Mouse (Mus musculus): Measurements from ENCODE around the gene Slc6a16. TPM values are rescaled to one million over a fixed set of nuclear protein-coding genes. Genes with fewer than 3 reads are reported as not detected.
A peak's percentile ranks its signal among the peaks of the same experiment; 100 is the strongest.

Gene Slc6a16
- polyA plus RNA-seq, 1 experiment from 2014 or later: 0.18 TPM

GRCm38 (mm10) chr7:45312023-45312422, 71.1 kb downstream of the Slc6a16 start:
- no peak for ATAC-seq (ENCODE audit: low FRiP score, low TSS enrichment)
- H3K4me3 ChIP-seq (ENCODE audit: low read length): no peak overlapping the region
- H3K9ac ChIP-seq (ENCODE audit: low read depth, low read length): peak overlapping the region; percentile 2; the same call in 1 of the 2 replicates
- 20% methylated on average over 8 of the region's 8 CpGs for WGBS
- no peaks in the 10 kb centered on the region for H3K9me3 ChIP-seq (ENCODE audit: control insufficient read depth, low read length)
- H3K27me3 ChIP-seq (ENCODE audit: control insufficient read depth, insufficient read depth, low read length): no peaks in the 10 kb centered on the region
- H3K4me1 ChIP-seq (ENCODE audit: control insufficient read depth, insufficient read depth, low read length): peaks cover 23% of the 10 kb centered on the region
- peaks cover 3% of the 10 kb centered on the region; the same call in 1 of the 2 replicates for H3K36me3 ChIP-seq (ENCODE audit: control insufficient read depth, insufficient read depth, low read length)
- no peak overlapping the region for H3K4me2 ChIP-seq (replicated peaks; ENCODE audit: low read depth, low read length)
- H3K27ac ChIP-seq (ENCODE audit: low read depth, low read length): no peak overlapping the region

GRCm38 (mm10) chr7:45312686-45313453, 72.0 kb downstream of the Slc6a16 start:
- H3K27me3 ChIP-seq (ENCODE audit: control insufficient read depth, insufficient read depth, low read length): no peaks in the 10 kb centered on the region
- no peaks in the 10 kb centered on the region for H3K9me3 ChIP-seq (ENCODE audit: control insufficient read depth, low read length)
- H3K27ac ChIP-seq (ENCODE audit: low read depth, low read length): peak overlapping the region; percentile 77
- 9% methylated on average over 10 of the region's 10 CpGs for WGBS
- peaks cover 3% of the 10 kb centered on the region; the same call in 1 of the 2 replicates for H3K36me3 ChIP-seq (ENCODE audit: control insufficient read depth, insufficient read depth, low read length)
- H3K4me3 ChIP-seq (ENCODE audit: low read length): no peak overlapping the region
- H3K9ac ChIP-seq (ENCODE audit: low read depth, low read length): no peak overlapping the region
- peak; percentile 67; the same call in 1 of the 2 replicates for ATAC-seq (ENCODE audit: low FRiP score, low TSS enrichment)
- H3K4me2 ChIP-seq (replicated peaks; ENCODE audit: low read depth, low read length): peak overlapping the region; percentile 26
- peaks cover 23% of the 10 kb centered on the region for H3K4me1 ChIP-seq (ENCODE audit: control insufficient read depth, insufficient read depth, low read length)

- Histone ChIP-seq H3K4me3 (ENCODE audit: low read length) (no peak overlapping the region), H3K27ac (ENCODE audit: low read depth, low read length) (peak overlapping the region; percentile 77), H3K9me3 (ENCODE audit: control insufficient read depth, low read length) (no peaks in the 10 kb centered on the region), H3K27me3 (ENCODE audit: control insufficient read depth, insufficient read depth, low read length) (no peaks in the 10 kb centered on the region), H3K4me1 (ENCODE audit: control insufficient read depth, insufficient read depth, low read length) (peaks cover 23% of the 10 kb centered on the region), H3K9ac (ENCODE audit: low read depth, low read length) (no peak overlapping the region), H3K4me2 (replicated peaks; ENCODE audit: low read depth, low read length) (peak overlapping the region; percentile 26), H3K36me3 (ENCODE audit: control insufficient read depth, insufficient read depth, low read length) (peaks cover 3% of the 10 kb centered on the region; the same call in 1 of the 2 replicates)
- WGBS: 10% methylated on average over 9 of the region's 9 CpGs
- no peak; the same call in 1 of the 2 replicates for ATAC-seq (ENCODE audit: low FRiP score, low TSS enrichment)
Measured at GRCm38 (mm10) chr7:45313495-45313894, 72.6 kb downstream of the Slc6a16 start.

- Histone ChIP-seq H3K9me3 (ENCODE audit: control insufficient read depth, low read length) (no peaks in the 10 kb centered on the region), H3K4me1 (ENCODE audit: control insufficient read depth, insufficient read depth, low read length) (peaks cover 23% of the 10 kb centered on the region), H3K4me3 (ENCODE audit: low read length) (no peak overlapping the region), H3K9ac (ENCODE audit: low read depth, low read length) (no peak overlapping the region), H3K27ac (ENCODE audit: low read depth, low read length) (no peak overlapping the region), H3K4me2 (replicated peaks; ENCODE audit: low read depth, low read length) (no peak overlapping the region), H3K36me3 (ENCODE audit: control insufficient read depth, insufficient read depth, low read length) (no peaks in the 10 kb centered on the region; the same call in 1 of the 2 replicates), H3K27me3 (ENCODE audit: control insufficient read depth, insufficient read depth, low read length) (no peaks in the 10 kb centered on the region)
- 58% methylated on average over 10 of the region's 10 CpGs for WGBS
- ATAC-seq (ENCODE audit: low FRiP score, low TSS enrichment): peak; percentile 12; the same call in 1 of the 2 replicates
Measured at GRCm38 (mm10) chr7:45315182-45315701, 74.4 kb downstream of the Slc6a16 start.

GRCm38 (mm10) chr7:45316536-45316935, 75.7 kb downstream of the Slc6a16 start:
- H3K36me3 ChIP-seq (ENCODE audit: control insufficient read depth, insufficient read depth, low read length): no peaks in the 10 kb centered on the region; the same call in 1 of the 2 replicates
- no peaks in the 10 kb centered on the region for H3K9me3 ChIP-seq (ENCODE audit: control insufficient read depth, low read length)
- no peak overlapping the region for H3K4me3 ChIP-seq (ENCODE audit: low read length)
- H3K9ac ChIP-seq (ENCODE audit: low read depth, low read length): no peak overlapping the region
- H3K27me3 ChIP-seq (ENCODE audit: control insufficient read depth, insufficient read depth, low read length): no peaks in the 10 kb centered on the region
- ATAC-seq (ENCODE audit: low FRiP score, low TSS enrichment): no peak
- H3K4me2 ChIP-seq (replicated peaks; ENCODE audit: low read depth, low read length): no peak overlapping the region
- 91% methylated on average over 14 of the region's 14 CpGs for WGBS
- H3K4me1 ChIP-seq (ENCODE audit: control insufficient read depth, insufficient read depth, low read length): peaks cover 22% of the 10 kb centered on the region
- no peak overlapping the region for H3K27ac ChIP-seq (ENCODE audit: low read depth, low read length)

GRCm38 (mm10) chr7:45322245-45322644, 81.4 kb downstream of the Slc6a16 start:
- H3K9me3 ChIP-seq (ENCODE audit: control insufficient read depth, low read length): no peaks in the 10 kb centered on the region
- no peaks in the 10 kb centered on the region for H3K4me1 ChIP-seq (ENCODE audit: control insufficient read depth, insufficient read depth, low read length)
- 0 out of 2 replicates have a peak, but pooled peaks cover 4% of the 10 kb centered on the region for H3K36me3 ChIP-seq (ENCODE audit: control insufficient read depth, insufficient read depth, low read length)
- H3K4me2 ChIP-seq (replicated peaks; ENCODE audit: low read depth, low read length): no peak overlapping the region
- no peak overlapping the region for H3K9ac ChIP-seq (ENCODE audit: low read depth, low read length)
- WGBS: 84% methylated on average over 4 of the region's 4 CpGs
- no peak overlapping the region for H3K4me3 ChIP-seq (ENCODE audit: low read length)
- H3K27ac ChIP-seq (ENCODE audit: low read depth, low read length): no peak overlapping the region
- ATAC-seq (ENCODE audit: low FRiP score, low TSS enrichment): no peak
- H3K27me3 ChIP-seq (ENCODE audit: control insufficient read depth, insufficient read depth, low read length): no peaks in the 10 kb centered on the region

Other genes starting within 250 kb of the Slc6a16 start
- 66.2 and 81.6 TPM in 2 replicates for gene Irf3, start 243.4 kb upstream of the Slc6a16 start, polyA plus RNA-seq (2014; fragmentation: Nextera tagmentation; extraction: Ambion mirVana)
- 54.9 and 71.1 TPM in 2 replicates for gene Bcl2l12, start 242.4 kb upstream of the Slc6a16 start, polyA plus RNA-seq (2014; fragmentation: Nextera tagmentation; extraction: Ambion mirVana)
- gene Scaf1, start 224.7 kb upstream of the Slc6a16 start, polyA plus RNA-seq (2014; fragmentation: Nextera tagmentation; extraction: Ambion mirVana): 46.5 and 54.0 TPM in 2 replicates
- 31.8 and 35.2 TPM in 2 replicates for gene Rras, start 223.1 kb upstream of the Slc6a16 start, polyA plus RNA-seq (2014; fragmentation: Nextera tagmentation; extraction: Ambion mirVana)
- gene Prr12, start 188.2 kb upstream of the Slc6a16 start, polyA plus RNA-seq (2014; fragmentation: Nextera tagmentation; extraction: Ambion mirVana): 16.3 and 18.9 TPM in 2 replicates
- gene Nosip, start 178.7 kb upstream of the Slc6a16 start, polyA plus RNA-seq (2014; fragmentation: Nextera tagmentation; extraction: Ambion mirVana): 65.3 and 75.0 TPM in 2 replicates
- gene Prrg2, start 178.4 kb upstream of the Slc6a16 start, polyA plus RNA-seq (2014; fragmentation: Nextera tagmentation; extraction: Ambion mirVana): 27.0 and 27.3 TPM in 2 replicates
- 301 and 308 TPM in 2 replicates for gene Rcn3, start 148.9 kb upstream of the Slc6a16 start, polyA plus RNA-seq (2014; fragmentation: Nextera tagmentation; extraction: Ambion mirVana)
- gene Fcgrt, start 137.2 kb upstream of the Slc6a16 start, polyA plus RNA-seq (2014; fragmentation: Nextera tagmentation; extraction: Ambion mirVana): 48.9 and 67.4 TPM in 2 replicates
- gene Rps11, start 116.6 kb upstream of the Slc6a16 start, polyA plus RNA-seq (2014; fragmentation: Nextera tagmentation; extraction: Ambion mirVana): 1,882 and 1,923 TPM in 2 replicates
- 1,416 and 1,603 TPM in 2 replicates for gene Rpl13a, start 112.3 kb upstream of the Slc6a16 start, polyA plus RNA-seq (2014; fragmentation: Nextera tagmentation; extraction: Ambion mirVana)
- 0.19 and 0.47 TPM in 2 replicates for gene Gm45713, start 104.9 kb upstream of the Slc6a16 start, polyA plus RNA-seq (2014; fragmentation: Nextera tagmentation; extraction: Ambion mirVana)
- 1.0 and 1.3 TPM in 2 replicates for gene Flt3l, start 104.7 kb upstream of the Slc6a16 start, polyA plus RNA-seq (2014; fragmentation: Nextera tagmentation; extraction: Ambion mirVana)
- 101 and 110 TPM in 2 replicates for gene Pih1d1, start 86.8 kb upstream of the Slc6a16 start, polyA plus RNA-seq (2014; fragmentation: Nextera tagmentation; extraction: Ambion mirVana)
- gene Aldh16a1, start 86.5 kb upstream of the Slc6a16 start, polyA plus RNA-seq (2014; fragmentation: Nextera tagmentation; extraction: Ambion mirVana): 46.6 and 58.0 TPM in 2 replicates
- 0.10 and 0.28 TPM in 2 replicates for gene Slc17a7, start 77.1 kb upstream of the Slc6a16 start, polyA plus RNA-seq (2014; fragmentation: Nextera tagmentation; extraction: Ambion mirVana)
- gene Gfy, start 61.5 kb upstream of the Slc6a16 start, polyA plus RNA-seq (2014; fragmentation: Nextera tagmentation; extraction: Ambion mirVana): not detected in 2 replicates
- gene Pth2, start 60.1 kb upstream of the Slc6a16 start, polyA plus RNA-seq (2014; fragmentation: Nextera tagmentation; extraction: Ambion mirVana): not detected in 2 replicates
- 0.93 and 1.1 TPM in 2 replicates for gene Ccdc155, start 36.2 kb upstream of the Slc6a16 start, polyA plus RNA-seq (2014; fragmentation: Nextera tagmentation; extraction: Ambion mirVana)
- 0.44 and 1.1 TPM in 2 replicates for gene Dkkl1, start 28.9 kb upstream of the Slc6a16 start, polyA plus RNA-seq (2014; fragmentation: Nextera tagmentation; extraction: Ambion mirVana)
- gene Tead2, start 25.3 kb upstream of the Slc6a16 start, polyA plus RNA-seq (2014; fragmentation: Nextera tagmentation; extraction: Ambion mirVana): 206 and 234 TPM in 2 replicates
- 0.60 and 1.2 TPM in 2 replicates for gene Cd37, start 2.0 kb upstream of the Slc6a16 start, polyA plus RNA-seq (2014; fragmentation: Nextera tagmentation; extraction: Ambion mirVana)
- not detected in 2 replicates for gene Slc6a21, start 36.4 kb downstream of the Slc6a16 start, polyA plus RNA-seq (2014; fragmentation: Nextera tagmentation; extraction: Ambion mirVana)
- 10.1 and 11.3 TPM in 2 replicates for gene Trpm4, start 92.7 kb downstream of the Slc6a16 start, polyA plus RNA-seq (2014; fragmentation: Nextera tagmentation; extraction: Ambion mirVana)
- gene Hrc, start 94.2 kb downstream of the Slc6a16 start, polyA plus RNA-seq (2014; fragmentation: Nextera tagmentation; extraction: Ambion mirVana): 1.5 and 2.7 TPM in 2 replicates
- gene Ppfia3, start 125.9 kb downstream of the Slc6a16 start, polyA plus RNA-seq (2014; fragmentation: Nextera tagmentation; extraction: Ambion mirVana): 6.7 and 7.6 TPM in 2 replicates
- 0.57 and 0.66 TPM in 2 replicates for gene Lin7b, start 129.5 kb downstream of the Slc6a16 start, polyA plus RNA-seq (2014; fragmentation: Nextera tagmentation; extraction: Ambion mirVana)
- 100 and 171 TPM in 2 replicates for gene Snrnp70, start 154.7 kb downstream of the Slc6a16 start, polyA plus RNA-seq (2014; fragmentation: Nextera tagmentation; extraction: Ambion mirVana)
- gene Kcna7, start 164.6 kb downstream of the Slc6a16 start, polyA plus RNA-seq (2014; fragmentation: Nextera tagmentation; extraction: Ambion mirVana): not detected in 2 replicates
- 1.3 and 1.4 TPM in 2 replicates for gene Ntf5, start 172.6 kb downstream of the Slc6a16 start, polyA plus RNA-seq (2014; fragmentation: Nextera tagmentation; extraction: Ambion mirVana)
- not detected in 2 replicates for gene Lhb, start 179.7 kb downstream of the Slc6a16 start, polyA plus RNA-seq (2014; fragmentation: Nextera tagmentation; extraction: Ambion mirVana)
- 21.4 and 35.0 TPM in 2 replicates for gene Gys1, start 193.8 kb downstream of the Slc6a16 start, polyA plus RNA-seq (2014; fragmentation: Nextera tagmentation; extraction: Ambion mirVana)
- 158 and 228 TPM in 2 replicates for gene Ruvbl2, start 197.0 kb downstream of the Slc6a16 start, polyA plus RNA-seq (2014; fragmentation: Nextera tagmentation; extraction: Ambion mirVana)
- 3,941 and 4,356 TPM in 2 replicates for gene Ftl1, start 218.8 kb downstream of the Slc6a16 start, polyA plus RNA-seq (2014; fragmentation: Nextera tagmentation; extraction: Ambion mirVana)
- 97.3 and 110 TPM in 2 replicates for gene Bax, start 225.8 kb downstream of the Slc6a16 start, polyA plus RNA-seq (2014; fragmentation: Nextera tagmentation; extraction: Ambion mirVana)
- 0.64 and 0.84 TPM in 2 replicates for gene Tulp2, start 240.8 kb downstream of the Slc6a16 start, polyA plus RNA-seq (2014; fragmentation: Nextera tagmentation; extraction: Ambion mirVana)
- gene Gm45808, start 245.7 kb downstream of the Slc6a16 start, polyA plus RNA-seq (2014; fragmentation: Nextera tagmentation; extraction: Ambion mirVana): not detected in 2 replicates
- gene Dhdh, start 247.7 kb downstream of the Slc6a16 start, polyA plus RNA-seq (2014; fragmentation: Nextera tagmentation; extraction: Ambion mirVana): 3.3 and 3.5 TPM in 2 replicates

Data from kidney, embryonic 14.5 days (tissue).